Mouse (Mus musculus) liver, embryonic 11.5 days (tissue): ENCODE data around the gene Rbbp9. TPM values are rescaled to one million over a fixed set of nuclear protein-coding genes. Genes with fewer than 3 reads are reported as not detected.
"Not testable (repeated sequence)": the region's sequence is repeated elsewhere in the genome, so short reads cannot be mapped to it uniquely, and the experiment has no call there.

Experiments used
- ATAC-seq: fragments of 200-750 bp; cut with Nextera tagmentation; replicated peaks from 2 replicates; pipeline ENCODE4 v1.8.0; 2017; ENCODE audit warnings: moderate number of reproducible peaks, mild to moderate bottlenecking, moderate TSS enrichment, moderate library complexity; ENCODE audit not compliant: low FRiP score
- DNase-seq: peaks from one replicate; pipeline ENCODE4 v3.0.0-alpha.2; 2017; ENCODE audit warnings: low spot score
- H3K27ac ChIP-seq: fragments of 300-500 bp; sonication (generic); 2 replicates; pipeline ENCODE4 v1.5.1; 2014; ENCODE audit warnings: mild to moderate bottlenecking, low read depth, low read length, control low read depth
- H3K27me3 ChIP-seq: fragments of 300-500 bp; sonication (generic); replicated peaks from 2 replicates; pipeline ENCODE4 v1.6.1; 2014; ENCODE audit warnings: low read length, mixed read lengths; ENCODE audit not compliant: control insufficient read depth, insufficient read depth
- H3K36me3 ChIP-seq: fragments of 300-500 bp; sonication (generic); 2 replicates; pipeline ENCODE4 v1.6.1; 2014; ENCODE audit warnings: mild to moderate bottlenecking, low read length, moderate library complexity, mixed read lengths; ENCODE audit not compliant: control insufficient read depth, insufficient read depth
- H3K4me1 ChIP-seq: fragments of 300-500 bp; sonication (generic); replicated peaks from 2 replicates; pipeline ENCODE4 v1.6.1; 2014; ENCODE audit warnings: low read length, mixed read lengths; ENCODE audit not compliant: control insufficient read depth, insufficient read depth
- H3K4me2 ChIP-seq: fragments of 300-500 bp; sonication (generic); 2 replicates; pipeline ENCODE4 v1.6.1; 2014; ENCODE audit warnings: mild to moderate bottlenecking, control low read depth, moderate library complexity
- H3K4me3 ChIP-seq: fragments of 300-500 bp; sonication (generic); 2 replicates; pipeline ENCODE4 v1.5.1; 2014; ENCODE audit warnings: low read depth, low read length, control low read depth
- H3K9ac ChIP-seq: fragments of 300-500 bp; sonication (generic); 2 replicates; pipeline ENCODE4 v1.6.1; 2014; ENCODE audit warnings: low read depth, low read length, control low read depth
- H3K9me3 ChIP-seq: fragments of 300-500 bp; sonication (generic); 2 replicates; pipeline ENCODE4 v1.6.1; 2016; ENCODE audit warnings: low read length, inconsistent platforms, mixed read lengths; ENCODE audit not compliant: control insufficient read depth
- WGBS: fragments of 180-500 bp; shearing (Covaris S2); extraction: QIAGEN DNeasy Blood & Tissue Kit; methylation state at CpG from one replicate; pipeline ENCODE4 v1.1.7; 2014; 5-methylcytosine and 5-hydroxymethylcytosine counted together
- polyA plus RNA-seq: library from polyadenylated mRNA; unstranded; fragments of >200 nt; fragmentation: Nextera tagmentation; extraction: Ambion mirVana; gene quantifications from 2 replicates; pipeline ENCODE4 v1.2.1, GENCODE M21; 2014

Gene Rbbp9
- polyA plus RNA-seq, result 33.4 and 33.8 TPM in 2 replicates

DNA sequence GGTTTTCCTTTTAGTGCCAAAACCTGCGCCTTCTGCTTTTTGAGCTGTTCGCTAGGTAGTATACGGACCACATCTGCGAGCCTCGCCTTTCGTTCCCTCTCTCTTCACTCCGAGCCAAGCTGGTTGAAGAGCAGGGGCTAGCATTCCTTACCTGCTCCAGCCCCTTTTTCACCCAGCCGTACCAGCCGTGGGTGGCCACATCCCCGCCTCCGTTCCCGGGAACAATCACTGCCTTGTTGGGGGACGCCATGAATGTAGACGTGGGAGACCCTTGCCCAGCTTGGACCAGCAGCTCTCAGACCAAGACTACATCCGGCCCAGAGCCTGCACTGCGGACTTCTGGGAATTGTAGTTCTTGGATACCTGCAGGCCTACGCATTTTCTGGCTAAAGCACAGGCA, at the start of gene Rbbp9:
Gene Rbbp9, minus strand, starts transcription at position 341 of the 400 bp plus-strand sequence.
- Histone ChIP-seq H3K27me3 (no peaks in the 10 kb centered on the region), H3K9me3 (no peaks in the 10 kb centered on the region), H3K4me2 (peak within 1 kb of the TSS; percentile 65), H3K36me3 (peaks cover 4% of the 10 kb centered on the region; the same call in 1 of the 2 replicates), H3K4me1 (0 out of 2 replicates have a peak, but pooled peaks cover 4% of the 10 kb centered on the region), H3K9ac (peak within 1 kb of the TSS; percentile 69), H3K27ac (no peak within 1 kb of the TSS), H3K4me3 (peak within 1 kb of the TSS; percentile 74)
- peak; percentile 69 for DNase-seq
- peak; percentile 86 for ATAC-seq
- 3% methylated on average over 17 of the region's 17 CpGs for WGBS

DNA sequence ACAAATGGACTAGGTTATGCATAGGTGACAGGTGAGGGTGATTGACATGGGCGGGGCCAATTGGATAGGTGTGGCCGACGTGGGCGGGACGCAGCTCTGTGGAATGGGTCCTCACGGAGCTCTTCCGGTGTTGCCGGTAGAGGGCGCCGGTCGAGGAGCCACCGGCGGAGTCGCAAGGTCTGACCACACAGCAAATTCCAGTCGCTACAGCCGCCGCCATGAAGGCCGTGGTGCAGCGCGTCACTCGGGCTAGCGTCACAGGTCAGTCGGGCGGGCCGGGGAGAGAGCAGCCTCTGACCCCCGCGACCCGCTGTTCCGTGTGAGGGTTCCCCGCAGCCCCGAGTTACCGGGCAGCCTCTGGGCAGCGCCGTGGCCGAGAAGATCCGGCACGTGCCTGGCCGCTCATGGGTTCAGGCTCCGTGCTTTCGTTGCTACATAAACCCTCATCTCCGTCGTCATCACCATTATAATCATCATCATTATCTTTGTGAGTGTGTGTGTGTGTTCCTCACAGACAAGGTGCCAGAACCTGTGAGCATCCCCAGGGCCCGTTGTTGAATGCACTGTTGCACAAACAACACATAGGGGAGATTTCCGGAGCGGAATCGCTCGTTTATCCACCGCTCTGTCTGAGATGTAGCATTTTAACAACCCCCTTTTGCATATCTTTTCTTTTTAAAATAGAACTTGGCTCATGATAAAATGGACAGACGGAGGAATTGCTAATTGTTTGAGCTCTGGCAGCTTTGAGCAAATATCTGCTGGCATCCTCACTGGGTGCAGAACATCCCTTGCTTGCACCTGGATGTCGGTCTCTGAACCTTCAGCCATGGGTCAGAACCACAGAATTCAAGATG, 49.4 kb upstream of the Rbbp9 start, which contains the start of gene Dtd1:
Gene Dtd1, plus strand, starts transcription at position 67 of the 857 bp plus-strand sequence.
- Histone ChIP-seq H3K4me1 (peaks cover 5% of the 10 kb centered on the region), H3K27me3 (no peaks in the 10 kb centered on the region), H3K36me3 (no peaks in the 10 kb centered on the region; the same call in 1 of the 2 replicates), H3K27ac (peak within 1 kb of the TSS; percentile 34; the same call in 1 of the 2 replicates), H3K4me2 (peak within 1 kb of the TSS; percentile 79), H3K9ac (peak within 1 kb of the TSS; percentile 90), H3K4me3 (peak within 1 kb of the TSS; percentile 74), H3K9me3 (no peaks in the 10 kb centered on the region)
- ATAC-seq, result peak; percentile 95
- DNase-seq, result peak; percentile 83
- WGBS, result 2% methylated on average over 50 of the region's 50 CpGs

DNA sequence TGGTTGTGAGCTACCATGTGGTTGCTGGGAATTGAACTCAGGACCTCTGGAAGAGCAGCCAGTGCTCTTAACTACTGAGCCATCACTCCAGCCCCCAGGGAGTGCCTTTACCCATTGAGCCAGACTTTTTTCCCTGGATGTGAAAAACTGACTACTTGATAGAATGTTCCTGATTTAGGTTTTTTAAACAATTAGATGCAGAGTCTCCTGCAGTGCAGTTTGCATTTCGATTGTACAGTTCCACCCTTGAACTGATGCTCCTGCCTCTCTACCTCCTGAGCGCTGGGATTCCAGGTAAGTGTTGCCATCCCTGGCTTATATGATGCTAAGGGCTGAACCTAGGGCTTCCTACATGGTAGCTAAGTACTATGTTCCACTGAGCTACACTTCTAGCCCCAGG, 47.3 kb upstream of the Rbbp9 start:
- WGBS, result 66% methylated on average over 2 of the region's 2 CpGs

DNA sequence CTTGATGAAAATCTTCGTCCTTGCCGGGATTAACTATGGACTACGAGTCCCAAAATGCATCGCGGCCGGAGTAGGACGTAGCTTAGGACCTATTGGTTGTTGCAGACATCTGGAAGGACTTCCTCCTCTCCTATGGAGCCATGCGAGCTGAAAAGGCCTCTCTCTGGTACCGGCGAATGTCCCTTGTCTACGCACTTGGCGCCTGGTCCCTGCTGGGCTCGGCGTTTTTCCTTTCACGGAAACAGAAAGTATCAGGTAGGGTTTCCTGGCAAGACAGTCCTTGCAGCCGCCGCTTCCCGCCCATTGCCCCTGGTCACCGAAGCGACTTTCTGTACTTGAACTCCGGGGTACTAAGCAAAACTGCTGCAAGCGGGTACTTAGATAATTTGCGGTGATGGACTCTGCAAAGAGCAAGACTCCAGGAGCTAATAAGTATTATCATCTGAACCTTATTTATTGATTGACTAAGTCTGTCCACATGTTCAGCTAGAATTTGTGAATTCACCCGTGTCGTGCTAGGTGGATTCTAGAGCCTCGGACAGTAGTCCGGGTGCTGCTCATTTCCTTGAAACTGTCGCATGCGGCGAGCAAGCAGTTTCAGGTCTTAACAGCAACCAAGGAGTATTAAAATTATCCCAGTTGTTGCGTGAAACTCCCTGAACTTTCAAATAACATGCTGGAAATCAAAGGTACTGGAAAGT, 43.4 kb upstream of the Rbbp9 start, which contains the start of gene Smim26:
Gene Smim26, plus strand, starts transcription at position 104 of the 701 bp plus-strand sequence.
- peak; percentile 72 for DNase-seq
- H3K4me1 ChIP-seq, result no peaks in the 10 kb centered on the region
- peak; percentile 96 for ATAC-seq
- H3K9me3 ChIP-seq, result no peaks in the 10 kb centered on the region
- H3K27ac ChIP-seq, result no peak within 1 kb of the TSS
- H3K4me2 ChIP-seq, result peak within 1 kb of the TSS; percentile 81
- H3K27me3 ChIP-seq, result no peaks in the 10 kb centered on the region
- no peaks in the 10 kb centered on the region; the same call in 1 of the 2 replicates for H3K36me3 ChIP-seq
- H3K4me3 ChIP-seq, result peak within 1 kb of the TSS; percentile 67
- H3K9ac ChIP-seq, result peak within 1 kb of the TSS; percentile 67
- WGBS, result 1% methylated on average over 31 of the region's 31 CpGs

More for the DNA sequence above, 47.3 kb upstream of the Rbbp9 start:
- Histone ChIP-seq H3K4me3 (no peak overlapping the region), H3K4me1 (peaks cover 5% of the 10 kb centered on the region), H3K9ac (no peak overlapping the region), H3K36me3 (no peaks in the 10 kb centered on the region; the same call in 1 of the 2 replicates), H3K27me3 (no peaks in the 10 kb centered on the region), H3K4me2 (no peak overlapping the region), H3K27ac (no peak overlapping the region), H3K9me3 (no peaks in the 10 kb centered on the region)
- ATAC-seq, result no peak
- DNase-seq, result no peak

DNA sequence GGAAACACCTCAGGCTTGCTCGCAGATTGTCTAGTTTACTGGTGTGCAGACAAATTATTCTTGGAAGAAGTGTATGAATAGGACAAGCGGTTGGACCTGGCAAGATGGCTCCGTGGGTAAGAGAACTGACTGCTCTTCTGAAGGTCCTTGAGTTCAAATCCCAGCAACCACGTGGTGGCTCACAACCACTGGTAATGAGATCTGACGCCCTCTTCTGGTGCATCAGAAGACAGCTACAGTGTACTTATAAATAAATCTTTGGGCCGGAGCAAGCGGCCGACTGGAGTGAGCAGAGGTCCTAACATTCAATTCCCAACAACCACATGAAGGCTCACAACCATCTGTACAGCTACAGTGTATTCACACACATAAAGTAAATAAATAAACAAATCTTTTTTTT, 42.4 kb upstream of the Rbbp9 start:
- not testable (repeated sequence) for H3K36me3 ChIP-seq, H3K27ac ChIP-seq, H3K4me2 ChIP-seq, H3K9ac ChIP-seq, H3K4me1 ChIP-seq, DNase-seq, H3K27me3 ChIP-seq, H3K9me3 ChIP-seq, H3K4me3 ChIP-seq, ATAC-seq
- WGBS, result 68% methylated on average over 8 of the region's 8 CpGs

DNA sequence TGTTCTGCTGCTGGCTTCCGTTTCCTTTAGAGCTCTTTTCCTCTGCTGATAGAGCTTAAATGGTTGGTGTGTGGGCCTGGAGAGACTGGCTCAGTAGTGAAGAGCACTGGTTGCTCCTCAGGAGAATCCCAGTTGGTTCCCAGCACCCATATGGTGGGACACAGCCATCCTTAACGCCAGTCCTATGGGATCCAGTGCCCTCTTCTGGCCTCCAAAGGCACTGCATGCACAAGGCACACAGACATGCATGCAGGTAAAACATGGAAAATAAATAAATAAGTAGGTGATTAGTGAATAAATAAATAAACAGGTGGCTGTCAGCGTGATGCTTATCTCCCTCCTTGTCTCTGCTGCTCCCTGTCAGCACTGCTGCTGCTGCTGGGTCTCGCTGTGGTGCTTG, 38.1 kb upstream of the Rbbp9 start:
- 75% methylated on average over 4 of the region's 4 CpGs for WGBS
- H3K9ac ChIP-seq, result no peak overlapping the region
- ATAC-seq, result no peak
- H3K36me3 ChIP-seq, result peaks cover 35% of the 10 kb centered on the region
- no peak overlapping the region for H3K4me3 ChIP-seq
- DNase-seq, result no peak
- H3K9me3 ChIP-seq, result no peaks in the 10 kb centered on the region
- no peaks in the 10 kb centered on the region for H3K27me3 ChIP-seq
- no peaks in the 10 kb centered on the region for H3K4me1 ChIP-seq
- no peak overlapping the region for H3K4me2 ChIP-seq
- no peak overlapping the region for H3K27ac ChIP-seq

DNA sequence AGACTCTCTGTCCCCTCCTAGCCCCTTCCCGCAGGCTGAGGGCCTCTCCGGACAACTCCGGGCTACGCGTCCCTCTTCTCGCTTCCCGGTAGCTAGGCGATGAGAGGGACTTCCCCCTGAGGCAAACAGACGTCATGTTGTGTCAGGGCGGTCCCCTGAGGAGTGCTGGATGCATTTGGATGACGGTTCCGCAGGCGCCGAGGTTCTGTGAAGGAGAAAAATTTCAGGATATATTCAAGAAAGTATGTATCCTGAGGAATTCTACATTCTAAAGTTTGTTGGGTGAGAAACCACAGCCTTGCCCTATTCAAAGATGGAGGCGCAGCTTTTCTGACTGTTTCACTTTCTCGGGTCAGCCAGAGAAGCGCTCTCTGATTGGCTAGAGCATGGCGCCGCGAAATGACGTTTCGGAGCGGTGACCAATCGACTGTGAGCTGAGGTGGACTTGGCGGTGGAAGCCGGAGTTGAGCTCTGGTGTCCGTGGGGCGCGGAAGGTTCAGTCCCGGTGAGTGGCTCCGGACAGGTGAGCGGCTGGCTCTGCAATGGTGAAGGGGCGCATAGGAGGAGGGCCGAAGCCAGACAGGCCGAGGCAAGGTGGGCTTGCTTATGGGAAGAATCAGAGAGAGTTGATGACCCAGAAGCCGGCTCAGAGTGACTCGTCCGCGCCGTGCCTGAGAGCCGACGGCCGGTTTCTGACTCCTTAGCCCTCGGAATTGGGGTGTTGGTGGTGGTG, 5.3 kb upstream of the Rbbp9 start, which contains the start of gene Sec23b:
Gene Sec23b, plus strand, starts transcription at position 410 of the 733 bp plus-strand sequence.
- Histone ChIP-seq H3K4me2 (peak within 1 kb of the TSS; percentile 75), H3K9ac (peak within 1 kb of the TSS; percentile 81), H3K4me1 (peaks cover 9% of the 10 kb centered on the region; the same call in 1 of the 2 replicates), H3K27ac (peak within 1 kb of the TSS; percentile 65), H3K4me3 (peak within 1 kb of the TSS; percentile 80), H3K36me3 (no peaks in the 10 kb centered on the region; the same call in 1 of the 2 replicates), H3K9me3 (no peaks in the 10 kb centered on the region), H3K27me3 (no peaks in the 10 kb centered on the region)
- ATAC-seq (peak; percentile 98), DNase-seq (peak; percentile 91)
- under 1% methylated on average over 44 of the region's 44 CpGs for whole genome bisulfite sequencing
